Mouse (Mus musculus): ENCODE results near the gene Pomt1. TPM values are rescaled to one million over a fixed set of nuclear protein-coding genes. Genes with fewer than 3 reads are reported as not detected.

The Pomt1 gene
- total RNA-seq, 1 experiment = 36.5 TPM

GRCm38 (mm10) chr2:32213000-32213399 is 23.4 kb upstream of the Pomt1 start:
- H3K27ac ChIP-seq (ENCODE audit: insufficient read depth, low read depth, low read length, poor library complexity, severe bottlenecking) = no peak overlapping the region
- in situ Hi-C loops (cut with MboI; ENCODE audit: low sequenced_read_pairs in 2 of 2, unreplicated experiment in 2 of 2) = no loop called here
- TF ChIP-seq MAFK (IDR thresholded peaks at IDR 0.05; ENCODE audit: insufficient read depth, low read depth, low read length) = no peak
- TF ChIP-seq CHD2 (IDR thresholded peaks at IDR 0.05; ENCODE audit: low read depth, low read length) = no peak
- TF ChIP-seq ZNF384 (IDR thresholded peaks at IDR 0.05; ENCODE audit: low read depth, low read length) = no peak
- TF ChIP-seq ZC3H11A (IDR thresholded peaks at IDR 0.05; ENCODE audit: borderline replicate concordance, low read depth, low read length) = no peak
- no peak for TF ChIP-seq HCFC1 (IDR thresholded peaks at IDR 0.05; ENCODE audit: borderline replicate concordance, insufficient read depth, low read length)
- peaks cover 87% of the 10 kb centered on the region for H3K36me3 ChIP-seq (ENCODE audit: control insufficient read depth, insufficient read depth, low read length, poor library complexity, severe bottlenecking)
- DNase-seq (ENCODE audit: low read depth, low spot score) = no peak
- H3K9ac ChIP-seq (ENCODE audit: insufficient read depth, low read depth, low read length, poor library complexity, severe bottlenecking) = no peak overlapping the region
- peaks cover 0 to 17% of the 10 kb centered on the region in 2 experiments; a peak in 2 of 4 replicates for H3K4me1 ChIP-seq (ENCODE audit: control insufficient read depth in 2 of 2, insufficient read depth in 2 of 2, low read length in 2 of 2, poor library complexity in 1 of 2)
- no peak overlapping the region for H3K4me3 ChIP-seq (ENCODE audit: insufficient read depth in 1 of 2, low read depth in 1 of 2, low read length in 2 of 2, poor library complexity in 1 of 2, severe bottlenecking in 1 of 2)
- no peaks in the 10 kb centered on the region for H3K9me3 ChIP-seq (ENCODE audit: control insufficient read depth, insufficient read depth, low read depth, low read length)

- no peak overlapping the region for H3K4me3 ChIP-seq (ENCODE audit: insufficient read depth in 1 of 2, low read depth in 1 of 2, low read length in 2 of 2, poor library complexity in 1 of 2, severe bottlenecking in 1 of 2)
- TF ChIP-seq CHD2 (IDR thresholded peaks at IDR 0.05; ENCODE audit: low read depth, low read length) = no peak
- TF ChIP-seq HCFC1 (IDR thresholded peaks at IDR 0.05; ENCODE audit: borderline replicate concordance, insufficient read depth, low read length) = no peak
- TF ChIP-seq ZNF384 (IDR thresholded peaks at IDR 0.05; ENCODE audit: low read depth, low read length) = no peak
- TF ChIP-seq ZC3H11A (IDR thresholded peaks at IDR 0.05; ENCODE audit: borderline replicate concordance, low read depth, low read length) = no peak
- no peak for TF ChIP-seq MAFK (IDR thresholded peaks at IDR 0.05; ENCODE audit: insufficient read depth, low read depth, low read length)
- no peak overlapping the region for H3K27ac ChIP-seq (ENCODE audit: insufficient read depth, low read depth, low read length, poor library complexity, severe bottlenecking)
- peaks cover 0 to 17% of the 10 kb centered on the region in 2 experiments; a peak in 2 of 4 replicates for H3K4me1 ChIP-seq (ENCODE audit: control insufficient read depth in 2 of 2, insufficient read depth in 2 of 2, low read length in 2 of 2, poor library complexity in 1 of 2)
- H3K9ac ChIP-seq (ENCODE audit: insufficient read depth, low read depth, low read length, poor library complexity, severe bottlenecking) = no peak overlapping the region
- H3K9me3 ChIP-seq (ENCODE audit: control insufficient read depth, insufficient read depth, low read depth, low read length) = no peaks in the 10 kb centered on the region
- in situ Hi-C loops (cut with MboI; ENCODE audit: low sequenced_read_pairs in 2 of 2, unreplicated experiment in 2 of 2) = no loop called here
- DNase-seq (ENCODE audit: low read depth, low spot score) = no peak
- H3K36me3 ChIP-seq (ENCODE audit: control insufficient read depth, insufficient read depth, low read length, poor library complexity, severe bottlenecking) = peaks cover 93% of the 10 kb centered on the region
Observed at GRCm38 (mm10) chr2:32215576-32215975, 20.8 kb upstream of the Pomt1 start.

GRCm38 (mm10) chr2:32216506-32216905 is 19.9 kb upstream of the Pomt1 start:
- H3K36me3 ChIP-seq (ENCODE audit: control insufficient read depth, insufficient read depth, low read length, poor library complexity, severe bottlenecking) = peaks cover 99% of the 10 kb centered on the region
- in situ Hi-C loops (cut with MboI; ENCODE audit: low sequenced_read_pairs in 2 of 2, unreplicated experiment in 2 of 2) = no loop called here
- no peak for DNase-seq (ENCODE audit: low read depth, low spot score)
- no peak overlapping the region for H3K4me3 ChIP-seq (ENCODE audit: insufficient read depth in 1 of 2, low read depth in 1 of 2, low read length in 2 of 2, poor library complexity in 1 of 2, severe bottlenecking in 1 of 2)
- peaks cover 0 to 16% of the 10 kb centered on the region in 2 experiments; a peak in 2 of 4 replicates for H3K4me1 ChIP-seq (ENCODE audit: control insufficient read depth in 2 of 2, insufficient read depth in 2 of 2, low read length in 2 of 2, poor library complexity in 1 of 2)
- H3K27ac ChIP-seq (ENCODE audit: insufficient read depth, low read depth, low read length, poor library complexity, severe bottlenecking) = no peak overlapping the region
- H3K9me3 ChIP-seq (ENCODE audit: control insufficient read depth, insufficient read depth, low read depth, low read length) = no peaks in the 10 kb centered on the region
- no peak overlapping the region for H3K9ac ChIP-seq (ENCODE audit: insufficient read depth, low read depth, low read length, poor library complexity, severe bottlenecking)
- TF ChIP-seq CHD2 (IDR thresholded peaks at IDR 0.05; ENCODE audit: low read depth, low read length) = no peak
- no peak for TF ChIP-seq ZNF384 (IDR thresholded peaks at IDR 0.05; ENCODE audit: low read depth, low read length)
- no peak for TF ChIP-seq MAFK (IDR thresholded peaks at IDR 0.05; ENCODE audit: insufficient read depth, low read depth, low read length)
- no peak for TF ChIP-seq HCFC1 (IDR thresholded peaks at IDR 0.05; ENCODE audit: borderline replicate concordance, insufficient read depth, low read length)

GRCm38 (mm10) chr2:32217656-32218055 is 18.7 kb upstream of the Pomt1 start:
- H3K4me3 ChIP-seq (ENCODE audit: insufficient read depth in 1 of 2, low read depth in 1 of 2, low read length in 2 of 2, poor library complexity in 1 of 2, severe bottlenecking in 1 of 2) = no peak overlapping the region
- H3K36me3 ChIP-seq (ENCODE audit: control insufficient read depth, insufficient read depth, low read length, poor library complexity, severe bottlenecking) = peaks cover 99% of the 10 kb centered on the region
- no peak for TF ChIP-seq ZC3H11A (IDR thresholded peaks at IDR 0.05; ENCODE audit: borderline replicate concordance, low read depth, low read length)
- no peak for TF ChIP-seq MAFK (IDR thresholded peaks at IDR 0.05; ENCODE audit: insufficient read depth, low read depth, low read length)
- no peak for TF ChIP-seq CHD2 (IDR thresholded peaks at IDR 0.05; ENCODE audit: low read depth, low read length)
- no peak for TF ChIP-seq ZNF384 (IDR thresholded peaks at IDR 0.05; ENCODE audit: low read depth, low read length)
- TF ChIP-seq HCFC1 (IDR thresholded peaks at IDR 0.05; ENCODE audit: borderline replicate concordance, insufficient read depth, low read length) = no peak
- in situ Hi-C loops (cut with MboI; ENCODE audit: low sequenced_read_pairs in 2 of 2, unreplicated experiment in 2 of 2) = no loop called here
- no peaks in the 10 kb centered on the region for H3K9me3 ChIP-seq (ENCODE audit: control insufficient read depth, insufficient read depth, low read depth, low read length)
- DNase-seq (ENCODE audit: low read depth, low spot score) = no peak
- H3K4me1 ChIP-seq (ENCODE audit: control insufficient read depth in 2 of 2, insufficient read depth in 2 of 2, low read length in 2 of 2, poor library complexity in 1 of 2) = peaks cover 0 to 15% of the 10 kb centered on the region in 2 experiments; a peak in 2 of 4 replicates
- no peak overlapping the region for H3K9ac ChIP-seq (ENCODE audit: insufficient read depth, low read depth, low read length, poor library complexity, severe bottlenecking)
- no peak overlapping the region for H3K27ac ChIP-seq (ENCODE audit: insufficient read depth, low read depth, low read length, poor library complexity, severe bottlenecking)

- H3K4me1 ChIP-seq (ENCODE audit: control insufficient read depth in 2 of 2, insufficient read depth in 2 of 2, low read length in 2 of 2, poor library complexity in 1 of 2) = peaks cover 0 to 15% of the 10 kb centered on the region in 2 experiments; a peak in 2 of 4 replicates
- H3K36me3 ChIP-seq (ENCODE audit: control insufficient read depth, insufficient read depth, low read length, poor library complexity, severe bottlenecking) = peaks cover 96% of the 10 kb centered on the region
- in situ Hi-C loops (cut with MboI; ENCODE audit: low sequenced_read_pairs in 2 of 2, unreplicated experiment in 2 of 2) = no loop called here
- H3K9ac ChIP-seq (ENCODE audit: insufficient read depth, low read depth, low read length, poor library complexity, severe bottlenecking) = no peak overlapping the region
- H3K4me3 ChIP-seq (ENCODE audit: insufficient read depth in 1 of 2, low read depth in 1 of 2, low read length in 2 of 2, poor library complexity in 1 of 2, severe bottlenecking in 1 of 2) = no peak overlapping the region
- no peak for TF ChIP-seq HCFC1 (IDR thresholded peaks at IDR 0.05; ENCODE audit: borderline replicate concordance, insufficient read depth, low read length)
- TF ChIP-seq ZNF384 (IDR thresholded peaks at IDR 0.05; ENCODE audit: low read depth, low read length) = no peak
- no peak for TF ChIP-seq ZC3H11A (IDR thresholded peaks at IDR 0.05; ENCODE audit: borderline replicate concordance, low read depth, low read length)
- TF ChIP-seq CHD2 (IDR thresholded peaks at IDR 0.05; ENCODE audit: low read depth, low read length) = no peak
- no peak for TF ChIP-seq MAFK (IDR thresholded peaks at IDR 0.05; ENCODE audit: insufficient read depth, low read depth, low read length)
- no peaks in the 10 kb centered on the region for H3K9me3 ChIP-seq (ENCODE audit: control insufficient read depth, insufficient read depth, low read depth, low read length)
- no peak for DNase-seq (ENCODE audit: low read depth, low spot score)
- H3K27ac ChIP-seq (ENCODE audit: insufficient read depth, low read depth, low read length, poor library complexity, severe bottlenecking) = no peak overlapping the region
Observed at GRCm38 (mm10) chr2:32218113-32218512, 18.3 kb upstream of the Pomt1 start.
